Mouse (Mus musculus) CH12.LX (cell line): ENCODE measurements around the gene Trim31.

ENCODE experiments used
- BHLHE40 ChIP-seq: IDR thresholded peaks from 2 replicates; pipeline ENCODE4 v1.6.1; 2011; ENCODE audit warnings: mild to moderate bottlenecking, low read depth, low read length, improper control_type of control experiment
- EP300 ChIP-seq: IDR thresholded peaks from 2 replicates; pipeline ENCODE4 v1.6.1; 2011; ENCODE audit warnings: low read length, improper control_type of control experiment

DNA sequence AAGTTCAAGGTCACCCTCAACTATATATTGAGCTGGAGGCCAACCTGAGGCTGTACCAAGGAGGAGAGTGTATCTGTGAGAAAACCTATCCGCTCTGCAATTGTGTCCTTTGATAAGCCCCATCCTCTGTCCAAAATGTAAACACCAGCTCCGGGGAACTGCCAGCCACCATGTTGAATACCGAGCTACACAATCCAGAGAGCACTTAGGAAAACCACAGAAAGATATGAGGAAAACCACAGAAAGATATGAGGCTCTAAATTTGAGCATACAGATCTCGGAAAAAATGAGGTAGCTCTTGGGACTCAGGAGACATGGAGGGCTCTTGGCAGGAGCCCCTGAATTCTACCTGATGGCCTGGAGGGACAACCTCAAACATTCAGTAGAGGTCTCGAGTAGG, 4.5 kb upstream of the Trim31 start:
- TF ChIP-seq BHLHE40: no peak
- TF ChIP-seq EP300: no peak
